Mouse (Mus musculus): ENCODE data around the gene Rom1. TPM values are rescaled to one million over a fixed set of nuclear protein-coding genes. Genes with fewer than 3 reads are reported as not detected.
"Not testable (repeated sequence)": the region's sequence is repeated elsewhere in the genome, so short reads cannot be mapped to it uniquely, and the experiment has no call there.

Rom1 gene
- polyA plus RNA-seq, 1 experiment from 2014 or later: 2.8 TPM

DNA sequence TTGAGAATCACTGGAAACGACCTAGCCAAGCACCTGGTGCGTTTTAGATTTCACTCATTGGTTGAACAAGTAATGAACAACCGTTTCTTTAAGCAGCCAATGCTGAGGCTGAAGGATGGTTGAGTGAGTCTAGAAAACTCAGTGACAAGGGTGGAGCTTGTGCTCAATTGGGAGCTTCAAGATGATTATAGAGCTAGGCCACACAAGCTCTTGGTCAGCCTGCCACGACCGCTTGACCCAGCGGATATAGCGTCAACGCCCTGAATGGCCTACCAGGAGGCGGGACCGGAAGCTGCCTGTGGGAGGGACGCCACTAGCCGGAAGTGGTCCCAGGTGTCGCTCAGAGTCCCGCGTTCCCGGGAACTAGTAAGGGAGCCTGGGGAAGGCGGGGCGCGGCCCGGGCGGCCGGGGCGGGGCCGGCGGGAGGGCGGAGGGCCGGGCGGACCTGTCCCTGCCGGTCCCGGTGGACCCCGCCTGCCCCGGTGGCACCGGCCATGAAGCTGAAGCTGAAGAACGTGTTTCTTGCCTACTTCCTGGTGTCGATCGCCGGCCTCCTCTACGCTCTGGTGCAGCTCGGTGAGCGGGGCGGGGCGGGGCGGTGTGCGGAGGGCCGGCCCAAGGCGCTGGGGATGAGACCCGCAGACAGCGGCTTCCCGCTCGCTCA, 9.0 kb downstream of the Rom1 start, which contains the start of gene B3gat3:
B3gat3 (plus strand) TSS at position 302 of the 664 bp plus-strand sequence.
- Histone ChIP-seq H3K27ac (peak within 1 kb of the TSS; percentile 95), H3K4me1 (replicated peaks) (peaks cover 39% of the 10 kb centered on the region), H3K27me3 (no peaks in the 10 kb centered on the region), H3K4me3 (replicated peaks) (peak within 1 kb of the TSS; percentile 89), H3K9ac (peak within 1 kb of the TSS; percentile 90), H3K36me3 (peaks cover 34% of the 10 kb centered on the region), H3K9me3 (replicated peaks) (no peaks in the 10 kb centered on the region), H3K4me2 (peak within 1 kb of the TSS; percentile 87)
- peak; percentile 96 for ATAC-seq (ENCODE audit: low read depth)
- WGBS (ENCODE audit: insufficient replicate concordance): 2% methylated on average over 50 of the region's 50 CpGs
- peak; percentile 88 for DNase-seq

GRCm38 (mm10) chr19:8919684-8920072, 9.5 kb downstream of the Rom1 start:
- Histone ChIP-seq H3K9me3 (replicated peaks) (no peaks in the 10 kb centered on the region), H3K4me2 (peak overlapping the region; percentile 87), H3K4me3 (replicated peaks) (peak overlapping the region; percentile 89), H3K27me3 (no peaks in the 10 kb centered on the region), H3K9ac (peak overlapping the region; percentile 90), H3K27ac (peak overlapping the region; percentile 95), H3K4me1 (replicated peaks) (peaks cover 39% of the 10 kb centered on the region), H3K36me3 (peaks cover 37% of the 10 kb centered on the region)
- no peak for ATAC-seq (ENCODE audit: low read depth)
- WGBS (ENCODE audit: insufficient replicate concordance): 61% methylated on average over 6 of the region's 6 CpGs
- DNase-seq: no peak

DNA sequence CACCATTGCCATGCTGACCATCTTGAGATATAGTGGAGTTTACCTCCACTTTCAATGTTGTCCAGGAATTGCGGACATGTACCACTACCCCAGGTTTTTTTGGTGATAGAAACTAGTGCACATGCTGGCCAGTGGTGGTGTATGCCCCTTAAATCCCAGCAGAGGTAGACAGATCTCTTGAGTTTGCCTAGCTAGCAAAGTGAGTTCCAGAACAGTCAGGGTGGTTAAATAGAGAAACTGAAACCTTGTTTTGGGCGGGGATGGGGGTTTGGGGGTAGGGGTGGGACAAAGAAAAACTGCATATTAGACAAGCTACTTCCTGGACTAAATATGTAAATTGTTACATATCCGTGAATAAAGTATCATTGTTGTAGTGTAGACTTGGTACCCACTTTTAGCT, 10.2 kb downstream of the Rom1 start:
- DNase-seq (no peak), ATAC-seq (ENCODE audit: low read depth) (no peak)
- peaks cover 35% of the 10 kb centered on the region for H3K4me1 ChIP-seq (replicated peaks)
- H3K4me2 ChIP-seq: no peak overlapping the region
- peaks cover 40% of the 10 kb centered on the region for H3K36me3 ChIP-seq
- H3K9me3 ChIP-seq (replicated peaks): no peaks in the 10 kb centered on the region
- H3K27me3 ChIP-seq: no peaks in the 10 kb centered on the region
- H3K9ac ChIP-seq: no peak overlapping the region
- no peak overlapping the region for H3K27ac ChIP-seq
- WGBS (ENCODE audit: insufficient replicate concordance): 72% methylated on average over 3 of the region's 3 CpGs
- no peak overlapping the region for H3K4me3 ChIP-seq (replicated peaks)

GRCm38 (mm10) chr19:8914212-8914611, 14.9 kb downstream of the Rom1 start:
- Histone ChIP-seq H3K4me2 (no peak overlapping the region), H3K9me3 (replicated peaks) (no peaks in the 10 kb centered on the region), H3K4me1 (replicated peaks) (no peaks in the 10 kb centered on the region; the same call in 1 of the 2 replicates), H3K27ac (no peak overlapping the region), H3K27me3 (no peaks in the 10 kb centered on the region), H3K9ac (no peak overlapping the region), H3K36me3 (peaks cover 79% of the 10 kb centered on the region), H3K4me3 (replicated peaks) (no peak overlapping the region)
- DNase-seq (no peak), ATAC-seq (ENCODE audit: low read depth) (no peak)
- WGBS (ENCODE audit: insufficient replicate concordance): 77% methylated on average over 3 of the region's 3 CpGs

DNA sequence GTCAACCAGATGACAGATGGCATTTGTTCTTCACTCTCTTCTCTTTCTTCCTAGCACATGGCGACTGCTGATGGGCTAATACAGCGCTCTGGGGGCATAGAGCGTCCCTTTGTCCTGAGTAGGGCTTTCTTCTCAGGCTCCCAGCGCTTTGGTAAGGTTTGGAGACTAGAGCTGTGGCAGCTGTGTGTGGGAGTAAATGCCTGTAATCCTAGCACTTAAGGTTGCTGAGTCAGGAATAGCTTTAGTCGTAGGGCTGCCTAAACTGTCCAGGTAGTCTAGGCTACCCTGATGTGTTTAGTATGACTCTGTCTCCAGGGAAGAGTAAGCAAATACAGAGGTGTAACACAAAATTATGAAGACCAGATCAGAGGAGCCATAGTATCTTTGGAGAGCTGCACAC, 17.3 kb downstream of the Rom1 start:
- Histone ChIP-seq H3K27ac (no peak overlapping the region), H3K4me2 (no peak overlapping the region), H3K9me3 (replicated peaks) (no peaks in the 10 kb centered on the region), H3K27me3 (no peaks in the 10 kb centered on the region), H3K4me3 (replicated peaks) (no peak overlapping the region), H3K4me1 (replicated peaks) (no peaks in the 10 kb centered on the region), H3K9ac (no peak overlapping the region), H3K36me3 (peaks cover 99% of the 10 kb centered on the region)
- DNase-seq (no peak), ATAC-seq (ENCODE audit: low read depth) (no peak)
- WGBS (ENCODE audit: insufficient replicate concordance): 88% methylated on average over 5 of the region's 5 CpGs

DNA sequence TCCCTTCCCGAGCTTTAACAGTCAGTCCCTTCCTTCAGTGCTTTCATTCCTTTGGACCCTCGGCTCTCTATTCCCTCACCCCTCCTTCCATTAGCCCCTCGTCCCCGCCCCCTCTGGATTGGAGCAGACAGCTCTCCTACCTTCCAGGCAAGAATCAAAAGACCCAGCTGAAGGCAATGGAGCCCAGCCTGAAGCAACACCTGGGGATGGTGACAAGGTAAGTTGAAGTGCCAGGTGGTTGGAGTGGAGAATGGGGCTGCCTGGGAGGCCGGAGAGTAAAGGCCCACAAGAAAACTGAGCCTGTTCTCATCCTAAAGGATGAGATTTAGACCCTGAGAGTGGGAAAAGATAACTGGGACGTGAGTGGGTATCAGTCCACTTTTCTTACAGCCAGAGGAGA, 20.6 kb downstream of the Rom1 start:
- Histone ChIP-seq H3K4me1 (replicated peaks) (no peaks in the 10 kb centered on the region), H3K9me3 (replicated peaks) (no peaks in the 10 kb centered on the region)
- no peak for ATAC-seq (ENCODE audit: low read depth)

DNA sequence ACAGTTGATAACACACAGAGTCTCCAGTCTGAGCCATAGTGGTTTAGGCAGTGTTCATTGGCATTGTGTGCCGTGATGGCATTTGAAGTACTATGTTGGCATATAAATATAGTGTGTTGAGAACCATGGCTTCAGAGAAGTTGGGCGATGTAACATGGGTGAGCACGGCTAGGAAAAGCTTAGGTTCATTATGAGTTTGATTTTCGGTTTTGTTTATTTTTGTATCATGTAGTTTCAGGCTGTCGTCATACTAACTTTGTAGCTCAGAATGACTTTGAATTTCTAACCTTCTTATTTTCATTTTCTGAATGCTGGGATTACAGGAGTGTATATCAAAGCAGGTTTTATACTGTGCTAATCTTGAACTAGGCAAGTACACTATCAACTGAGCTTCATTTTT, 25.7 kb downstream of the Rom1 start:
- peaks cover 31% of the 10 kb centered on the region for H3K4me1 ChIP-seq (replicated peaks)
- no peak overlapping the region for H3K4me3 ChIP-seq (replicated peaks)
- WGBS (ENCODE audit: insufficient replicate concordance): 92% methylated on average over 5 of the region's 5 CpGs
- H3K9ac ChIP-seq: no peak overlapping the region
- H3K27me3 ChIP-seq: no peaks in the 10 kb centered on the region
- H3K36me3 ChIP-seq: peaks cover 72% of the 10 kb centered on the region
- ATAC-seq (ENCODE audit: low read depth): no peak
- H3K27ac ChIP-seq: no peak overlapping the region
- H3K9me3 ChIP-seq (replicated peaks): no peaks in the 10 kb centered on the region
- H3K4me2 ChIP-seq: no peak overlapping the region
- no peak for DNase-seq

More for the DNA sequence above, 20.6 kb downstream of the Rom1 start:
- Histone ChIP-seq H3K4me3 (replicated peaks) (no peak overlapping the region), H3K27me3 (no peaks in the 10 kb centered on the region), H3K4me2 (no peak overlapping the region), H3K36me3 (peaks cover 98% of the 10 kb centered on the region), H3K27ac (no peak overlapping the region), H3K9ac (no peak overlapping the region)
- no peak for DNase-seq
- 85% methylated on average over 6 of the region's 6 CpGs for WGBS (ENCODE audit: insufficient replicate concordance)

DNA sequence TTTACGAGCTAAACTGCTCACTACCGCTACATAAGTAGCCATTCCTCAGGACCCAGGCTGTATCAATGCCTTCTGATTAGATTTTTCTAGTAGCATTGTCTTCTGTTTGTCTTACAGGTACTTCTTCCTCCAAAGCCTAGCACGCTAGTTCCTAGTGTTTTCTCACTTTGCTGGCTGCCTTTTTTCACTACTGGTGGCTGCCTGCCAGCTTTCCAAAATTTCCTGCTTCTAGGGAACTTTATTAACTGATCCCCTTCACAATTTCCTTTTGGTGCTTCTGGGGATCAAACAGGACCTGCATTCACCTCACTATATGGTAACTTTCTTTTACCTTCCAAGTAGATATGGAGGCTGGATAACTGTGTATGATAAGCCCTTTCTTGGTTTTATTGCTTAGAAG, 30.1 kb downstream of the Rom1 start:
- WGBS (ENCODE audit: insufficient replicate concordance): 39% methylated on average over 3 of the region's 3 CpGs
- H3K4me3 ChIP-seq (replicated peaks): peak overlapping the region; percentile 93
- peak overlapping the region; percentile 91 for H3K27ac ChIP-seq
- H3K4me1 ChIP-seq (replicated peaks): peaks cover 59% of the 10 kb centered on the region
- DNase-seq (no peak), ATAC-seq (ENCODE audit: low read depth) (no peak)
- H3K27me3 ChIP-seq: no peaks in the 10 kb centered on the region
- no peaks in the 10 kb centered on the region for H3K9me3 ChIP-seq (replicated peaks)
- H3K9ac ChIP-seq: peak overlapping the region; percentile 97
- H3K4me2 ChIP-seq: peak overlapping the region; percentile 88
- H3K36me3 ChIP-seq: peaks cover 57% of the 10 kb centered on the region

GRCm38 (mm10) chr19:8898576-8898975, 30.6 kb downstream of the Rom1 start:
- 2% methylated on average over 13 of the region's 13 CpGs for WGBS (ENCODE audit: insufficient replicate concordance)
- Histone ChIP-seq H3K9ac (peak overlapping the region; percentile 97), H3K36me3 (peaks cover 52% of the 10 kb centered on the region), H3K4me1 (replicated peaks) (peaks cover 64% of the 10 kb centered on the region), H3K4me3 (replicated peaks) (peak overlapping the region; percentile 93), H3K27me3 (no peaks in the 10 kb centered on the region), H3K27ac (peak overlapping the region; percentile 91), H3K9me3 (replicated peaks) (no peaks in the 10 kb centered on the region), H3K4me2 (peak overlapping the region; percentile 88)
- no peak for ATAC-seq (ENCODE audit: low read depth)
- DNase-seq: no peak

GRCm38 (mm10) chr19:8897865-8898495, 31.2 kb downstream of the Rom1 start, which contains the start of gene Ganab:
TSS of gene Ganab (plus strand) at chr19:8898071.
- Histone ChIP-seq H3K9me3 (replicated peaks) (no peaks in the 10 kb centered on the region), H3K4me3 (replicated peaks) (peak within 1 kb of the TSS; percentile 93), H3K4me1 (replicated peaks) (peaks cover 66% of the 10 kb centered on the region), H3K9ac (peak within 1 kb of the TSS; percentile 97), H3K27me3 (no peaks in the 10 kb centered on the region), H3K36me3 (peaks cover 46% of the 10 kb centered on the region), H3K27ac (peak within 1 kb of the TSS; percentile 91), H3K4me2 (peak within 1 kb of the TSS; percentile 88)
- WGBS (ENCODE audit: insufficient replicate concordance): under 1% methylated on average over 53 of the region's 53 CpGs
- DNase-seq: peak; percentile 96
- peak; percentile 97 for ATAC-seq (ENCODE audit: low read depth)

- peak overlapping the region; percentile 91 for H3K27ac ChIP-seq
- not testable (repeated sequence) for H3K9me3 ChIP-seq (replicated peaks); DNase-seq; H3K27me3 ChIP-seq
- 37% methylated on average over 21 of the region's 21 CpGs for WGBS (ENCODE audit: insufficient replicate concordance)
- H3K9ac ChIP-seq: peak overlapping the region; percentile 74
- peaks cover 41% of the 10 kb centered on the region for H3K36me3 ChIP-seq
- peaks cover 70% of the 10 kb centered on the region for H3K4me1 ChIP-seq (replicated peaks)
- H3K4me3 ChIP-seq (replicated peaks): peak overlapping the region; percentile 93
- H3K4me2 ChIP-seq: peak overlapping the region; percentile 78
- ATAC-seq (ENCODE audit: low read depth): peak; percentile 32
These were observed 31.8 kb downstream of the Rom1 start for GRCm38 (mm10) chr19:8897211-8897864.
